Mouse (Mus musculus) midbrain, embryonic 13.5 days (tissue): ENCODE measurements at regions not wholly inside any gene's neighbourhood (a gene's known extent, or its start where the extent isn't known, plus 50 kb on each side); places are given as distances from the start of the nearest gene placed in this dataset.
"Not testable (repeated sequence)": the region's sequence is repeated elsewhere in the genome, so short reads cannot be mapped to it uniquely, and the experiment has no call there.

Experiments used
- ATAC-seq: fragments of 200-750 bp; cut with Nextera tagmentation; 2 replicates; pipeline ENCODE4 v1.8.0; 2017; ENCODE audit warnings: mild to moderate bottlenecking, moderate TSS enrichment, moderate library complexity
- H3K27ac ChIP-seq: fragments of 300-500 bp; sonication (generic); 2 replicates; pipeline ENCODE4 v1.5.1; 2015; ENCODE audit warnings: inconsistent platforms, mild to moderate bottlenecking, moderate library complexity
- H3K27me3 ChIP-seq: fragments of 300-500 bp; sonication (generic); 2 replicates; pipeline ENCODE4 v1.6.1; 2015; ENCODE audit warnings: mild to moderate bottlenecking, inconsistent platforms
- H3K36me3 ChIP-seq: fragments of 300-500 bp; sonication (generic); 2 replicates; pipeline ENCODE4 v1.6.1; 2015; ENCODE audit warnings: mild to moderate bottlenecking, inconsistent platforms
- H3K4me1 ChIP-seq: fragments of 300-500 bp; sonication (generic); replicated peaks from 2 replicates; pipeline ENCODE4 v1.6.1; 2015; ENCODE audit warnings: inconsistent platforms
- H3K4me2 ChIP-seq: fragments of 300-500 bp; sonication (generic); replicated peaks from 2 replicates; pipeline ENCODE4 v1.6.1; 2015; ENCODE audit warnings: moderate library complexity, mild to moderate bottlenecking, inconsistent platforms
- H3K4me3 ChIP-seq: fragments of 300-500 bp; sonication (generic); replicated peaks from 2 replicates; pipeline ENCODE4 v1.5.1; 2015; ENCODE audit warnings: mild to moderate bottlenecking, inconsistent platforms
- H3K9ac ChIP-seq: fragments of 300-500 bp; sonication (generic); replicated peaks from 2 replicates; pipeline ENCODE4 v1.6.1; 2015; ENCODE audit warnings: mild to moderate bottlenecking, inconsistent platforms
- H3K9me3 ChIP-seq: fragments of 300-500 bp; sonication (generic); 2 replicates; pipeline ENCODE4 v1.6.1; 2016; ENCODE audit warnings: mild to moderate bottlenecking, inconsistent platforms
- WGBS: fragments of 180-500 bp; shearing (Covaris S2); methylation state at CpG from one replicate; pipeline ENCODE4 v1.1.7; 2015; 5-methylcytosine and 5-hydroxymethylcytosine counted together

- Histone ChIP-seq H3K4me3 (no peak overlapping the region), H3K27ac (no peak overlapping the region), H3K4me2 (no peak overlapping the region), H3K36me3 (no peaks in the 10 kb centered on the region), H3K27me3 (no peaks in the 10 kb centered on the region), H3K9ac (no peak overlapping the region), H3K4me1 (peaks cover 14% of the 10 kb centered on the region), H3K9me3 (no peaks in the 10 kb centered on the region)
- ATAC-seq = no peak
- 90% methylated on average over 3 of the region's 3 CpGs for WGBS
Observed at GRCm38 (mm10) chr16:31536328-31536727, 114.2 kb downstream of the Bdh1 start.

- no peak for ATAC-seq
- no peak overlapping the region for H3K9ac ChIP-seq
- H3K36me3 ChIP-seq = no peaks in the 10 kb centered on the region
- H3K9me3 ChIP-seq = no peaks in the 10 kb centered on the region
- H3K27me3 ChIP-seq = peaks cover 4% of the 10 kb centered on the region; the same call in 1 of the 2 replicates
- H3K4me1 ChIP-seq = peaks cover 6% of the 10 kb centered on the region
- no peak overlapping the region for H3K4me2 ChIP-seq
- 71% methylated on average over 3 of the region's 3 CpGs for WGBS
- no peak overlapping the region for H3K27ac ChIP-seq
- H3K4me3 ChIP-seq = no peak overlapping the region
Observed at GRCm38 (mm10) chr16:31538606-31539005, 116.5 kb downstream of the Bdh1 start.

- H3K4me1 ChIP-seq = peaks cover 26% of the 10 kb centered on the region
- H3K27me3 ChIP-seq = peaks cover 12% of the 10 kb centered on the region
- no peak overlapping the region for H3K4me3 ChIP-seq
- no peak overlapping the region for H3K9ac ChIP-seq
- 77% methylated on average over 10 of the region's 10 CpGs for WGBS
- no peak overlapping the region for H3K27ac ChIP-seq
- no peak for ATAC-seq
- no peaks in the 10 kb centered on the region for H3K9me3 ChIP-seq
- no peaks in the 10 kb centered on the region for H3K36me3 ChIP-seq
- no peak overlapping the region for H3K4me2 ChIP-seq
Observed at GRCm38 (mm10) chr16:31543499-31544170, 119.6 kb upstream of the Dlg1 start.

- no peaks in the 10 kb centered on the region for H3K9me3 ChIP-seq
- peaks cover 12% of the 10 kb centered on the region for H3K27me3 ChIP-seq
- peak overlapping the region; percentile 82 for H3K27ac ChIP-seq
- peak overlapping the region; percentile 30 for H3K4me3 ChIP-seq
- ATAC-seq = peak; percentile 68
- WGBS = under 1% methylated on average over 18 of the region's 18 CpGs
- H3K4me2 ChIP-seq = peak overlapping the region; percentile 55
- peak overlapping the region; percentile 50; the same call in 1 of the 2 replicates for H3K9ac ChIP-seq
- H3K36me3 ChIP-seq = no peaks in the 10 kb centered on the region
- H3K4me1 ChIP-seq = peaks cover 30% of the 10 kb centered on the region
Observed at GRCm38 (mm10) chr16:31546062-31546827, 117.0 kb upstream of the Dlg1 start.

GRCm38 (mm10) chr16:31546828-31547224 lies 116.4 kb upstream of the Dlg1 start:
- Histone ChIP-seq H3K27ac (peak overlapping the region; percentile 62), H3K4me3 (no peak overlapping the region), H3K36me3 (no peaks in the 10 kb centered on the region), H3K9me3 (no peaks in the 10 kb centered on the region), H3K27me3 (peaks cover 12% of the 10 kb centered on the region), H3K9ac (0 out of 2 replicates have a peak overlapping the region, but pooled peaks have one; percentile 7), H3K4me2 (no peak overlapping the region), H3K4me1 (peaks cover 35% of the 10 kb centered on the region)
- ATAC-seq = peak; percentile 55; the same call in 1 of the 2 replicates
- WGBS = 0% methylated on average over 2 of the region's 2 CpGs

- Histone ChIP-seq H3K4me2 (no peak overlapping the region), H3K9me3 (no peaks in the 10 kb centered on the region), H3K27ac (peak overlapping the region; percentile 48), H3K27me3 (peaks cover 12% of the 10 kb centered on the region), H3K4me1 (peaks cover 40% of the 10 kb centered on the region), H3K36me3 (no peaks in the 10 kb centered on the region), H3K4me3 (no peak overlapping the region), H3K9ac (no peak overlapping the region)
- no peak for ATAC-seq
- WGBS = 37% methylated on average over 10 of the region's 10 CpGs
Observed at GRCm38 (mm10) chr16:31547391-31547790, 115.9 kb upstream of the Dlg1 start.

GRCm38 (mm10) chr16:31549975-31550374 lies 113.3 kb upstream of the Dlg1 start:
- 92% methylated on average over 5 of the region's 5 CpGs for WGBS
- H3K4me1 ChIP-seq = peaks cover 41% of the 10 kb centered on the region
- no peak overlapping the region for H3K4me3 ChIP-seq
- no peak for ATAC-seq
- no peak overlapping the region for H3K27ac ChIP-seq
- no peaks in the 10 kb centered on the region for H3K9me3 ChIP-seq
- H3K36me3 ChIP-seq = no peaks in the 10 kb centered on the region
- no peak overlapping the region for H3K9ac ChIP-seq
- no peak overlapping the region for H3K4me2 ChIP-seq
- peaks cover 3% of the 10 kb centered on the region for H3K27me3 ChIP-seq

- not testable (repeated sequence) for H3K27me3 ChIP-seq, H3K9ac ChIP-seq, ATAC-seq, H3K4me2 ChIP-seq, H3K9me3 ChIP-seq, H3K27ac ChIP-seq, H3K36me3 ChIP-seq, H3K4me3 ChIP-seq
- H3K4me1 ChIP-seq = peaks cover 36% of the 10 kb centered on the region
- WGBS = 89% methylated on average over 2 of the region's 2 CpGs
Observed at GRCm38 (mm10) chr16:31550539-31550938, 112.7 kb upstream of the Dlg1 start.

GRCm38 (mm10) chr16:31551416-31552151 lies 111.7 kb upstream of the Dlg1 start:
- peaks cover 26% of the 10 kb centered on the region for H3K4me1 ChIP-seq
- no peak overlapping the region for H3K27ac ChIP-seq
- no peaks in the 10 kb centered on the region for H3K27me3 ChIP-seq
- no peaks in the 10 kb centered on the region for H3K36me3 ChIP-seq
- no peak overlapping the region for H3K9ac ChIP-seq
- 31% methylated on average over 11 of the region's 11 CpGs for WGBS
- no peak for ATAC-seq
- H3K4me3 ChIP-seq = no peak overlapping the region
- H3K9me3 ChIP-seq = no peaks in the 10 kb centered on the region
- H3K4me2 ChIP-seq = no peak overlapping the region

- no peak overlapping the region for H3K27ac ChIP-seq
- H3K4me1 ChIP-seq = peaks cover 16% of the 10 kb centered on the region
- WGBS = 86% methylated on average over 8 of the region's 8 CpGs
- H3K27me3 ChIP-seq = no peaks in the 10 kb centered on the region
- H3K9me3 ChIP-seq = no peaks in the 10 kb centered on the region
- no peak overlapping the region for H3K4me2 ChIP-seq
- no peak overlapping the region for H3K4me3 ChIP-seq
- H3K36me3 ChIP-seq = no peaks in the 10 kb centered on the region
- no peak for ATAC-seq
- H3K9ac ChIP-seq = no peak overlapping the region
Observed at GRCm38 (mm10) chr16:31553361-31554146, 109.7 kb upstream of the Dlg1 start.

- H3K4me1 ChIP-seq = no peaks in the 10 kb centered on the region
- H3K27ac ChIP-seq = no peak overlapping the region
- H3K36me3 ChIP-seq = no peaks in the 10 kb centered on the region
- H3K4me3 ChIP-seq = no peak overlapping the region
- no peak for ATAC-seq
- H3K9me3 ChIP-seq = no peaks in the 10 kb centered on the region
- no peaks in the 10 kb centered on the region for H3K27me3 ChIP-seq
- no peak overlapping the region for H3K4me2 ChIP-seq
- H3K9ac ChIP-seq = no peak overlapping the region
Observed at GRCm38 (mm10) chr16:31560426-31560825, 102.8 kb upstream of the Dlg1 start.
